Mouse (Mus musculus) CH12.LX (cell line): Measurements from ENCODE around the gene Rnf128. TPM values are rescaled to one million over a fixed set of nuclear protein-coding genes. Genes with fewer than 3 reads are reported as not detected.

Experiments used
- DNase-seq: peaks from one replicate; pipeline ENCODE4 v3.0.0-alpha.2; 2013; ENCODE audit errors: extremely low read depth
- H3K27ac ChIP-seq: 2 replicates; pipeline ENCODE4 v1.5.1; 2012; ENCODE audit warnings: low read depth, mild to moderate bottlenecking, control low read depth, moderate library complexity; ENCODE audit not compliant: insufficient read depth
- H3K27me3 ChIP-seq: replicated peaks from 2 replicates; pipeline ENCODE3; 2012; ENCODE audit warnings: inconsistent platforms
- H3K36me3 ChIP-seq, 2 experiments: replicated peaks in 1 of 2; 2 replicates each; pipeline versions ENCODE3 to v1.6.1; 2012; ENCODE audit warnings: inconsistent platforms in 1 of 2, low read length in 1 of 2, mild to moderate bottlenecking in 1 of 2, mixed read lengths in 1 of 2, moderate library complexity in 1 of 2; ENCODE audit not compliant: control insufficient read depth in 1 of 2, insufficient read depth in 1 of 2
- H3K4me1 ChIP-seq, 2 experiments: 2 replicates each; pipeline ENCODE4 v1.6.1; 2012; ENCODE audit warnings: inconsistent platforms in 1 of 2, moderate library complexity in 1 of 2; ENCODE audit not compliant: insufficient read depth in 2 of 2, control insufficient read depth in 1 of 2
- H3K4me2 ChIP-seq: 2 replicates; pipeline ENCODE4 v1.6.1; 2012; ENCODE audit warnings: low read depth, mild to moderate bottlenecking, control low read depth; ENCODE audit not compliant: poor library complexity, insufficient read depth, severe bottlenecking
- H3K4me3 ChIP-seq, 3 experiments: fragments of 150-350 bp in 1 of 3; sonication (generic) in 1 of 3; replicated peaks in 1 of 3; 2 replicates each; pipeline versions ENCODE3 to v1.5.1; 2011 to 2012; ENCODE audit warnings: low read depth in 2 of 3, low read length in 2 of 3, mild to moderate bottlenecking in 2 of 3, moderate library complexity in 2 of 3, control low read depth in 1 of 3, improper control_type of control experiment in 1 of 3, inconsistent platforms in 1 of 3, mixed read lengths in 1 of 3; ENCODE audit not compliant: poor library complexity in 1 of 3
- H3K79me2 ChIP-seq: replicated peaks from 2 replicates; pipeline ENCODE4 v1.6.1; 2012; ENCODE audit warnings: mild to moderate bottlenecking, moderate library complexity; ENCODE audit not compliant: control insufficient read depth, poor library complexity, insufficient read depth, severe bottlenecking; ENCODE audit errors: extremely low read depth
- H3K9ac ChIP-seq: 2 replicates; pipeline ENCODE4 v1.6.1; 2012; ENCODE audit warnings: low read depth, mild to moderate bottlenecking, control low read depth, moderate library complexity; ENCODE audit not compliant: insufficient read depth
- H3K9me3 ChIP-seq: replicated peaks from 2 replicates; pipeline ENCODE3; 2012; ENCODE audit warnings: low read length, inconsistent platforms, mixed read lengths
- BHLHE40 ChIP-seq: IDR thresholded peaks from 2 replicates; pipeline ENCODE4 v1.6.1; 2011; ENCODE audit warnings: mild to moderate bottlenecking, low read depth, low read length, improper control_type of control experiment
- CHD2 ChIP-seq: IDR thresholded peaks from 2 replicates; pipeline ENCODE4 v1.6.1; 2011; ENCODE audit warnings: low read length, improper control_type of control experiment
- E2F4 ChIP-seq: IDR thresholded peaks from 2 replicates; pipeline ENCODE4 v1.6.1; 2011; ENCODE audit warnings: low read depth, low read length, improper control_type of control experiment; ENCODE audit not compliant: insufficient replicate concordance
- EP300 ChIP-seq: IDR thresholded peaks from 2 replicates; pipeline ENCODE4 v1.6.1; 2011; ENCODE audit warnings: low read length, improper control_type of control experiment
- ETS1 ChIP-seq: conservative IDR thresholded peaks from 2 replicates; pipeline ENCODE4 v1.6.1; 2012; ENCODE audit warnings: low read depth, mild to moderate bottlenecking, inconsistent platforms, low read length, improper control_type of control experiment, moderate library complexity
- HCFC1 ChIP-seq: IDR thresholded peaks from 2 replicates; pipeline ENCODE4 v1.6.1; 2012; ENCODE audit warnings: low read depth, mild to moderate bottlenecking, inconsistent platforms, low read length, improper control_type of control experiment
- IRF4 ChIP-seq: IDR thresholded peaks from 2 replicates; pipeline ENCODE4 v1.6.1; 2014; ENCODE audit warnings: low read depth, mild to moderate bottlenecking, inconsistent platforms, low read length, improper control_type of control experiment
- JUND ChIP-seq: conservative IDR thresholded peaks from 2 replicates; pipeline ENCODE4 v1.6.1; 2011; ENCODE audit warnings: low read depth, low read length, improper control_type of control experiment
- MAFK ChIP-seq: IDR thresholded peaks from 2 replicates; pipeline ENCODE4 v1.6.1; 2011; ENCODE audit warnings: low read length, improper control_type of control experiment; ENCODE audit not compliant: insufficient replicate concordance
- MEF2A ChIP-seq: IDR thresholded peaks from 2 replicates; pipeline ENCODE4 v1.6.1; 2014; ENCODE audit warnings: low read depth, mild to moderate bottlenecking, inconsistent platforms, low read length, improper control_type of control experiment, borderline replicate concordance
- MXI1 ChIP-seq: IDR thresholded peaks from 2 replicates; pipeline ENCODE4 v1.6.1; 2011; ENCODE audit warnings: mild to moderate bottlenecking, low read depth, low read length, improper control_type of control experiment
- MYC ChIP-seq: IDR thresholded peaks from 2 replicates; pipeline ENCODE4 v1.6.1; 2011; ENCODE audit warnings: low read depth, mild to moderate bottlenecking, improper control_type of control experiment, low read length
- PAX5 ChIP-seq: IDR thresholded peaks from 2 replicates; pipeline ENCODE4 v1.6.1; 2012; ENCODE audit warnings: low read length, inconsistent platforms, mixed read lengths
- POLR2A ChIP-seq: IDR thresholded peaks from 2 replicates; pipeline ENCODE4 v1.6.1; 2011; ENCODE audit warnings: low read depth, mild to moderate bottlenecking, improper control_type of control experiment, low read length
- RCOR1 ChIP-seq: conservative IDR thresholded peaks from 2 replicates; pipeline ENCODE4 v1.6.1; 2012; ENCODE audit warnings: low read depth, mild to moderate bottlenecking, inconsistent platforms, low read length, improper control_type of control experiment
- TCF12 ChIP-seq: IDR thresholded peaks from 2 replicates; pipeline ENCODE4 v1.6.1; 2014; ENCODE audit warnings: low read depth, mild to moderate bottlenecking, inconsistent platforms, low read length, improper control_type of control experiment
- UBTF ChIP-seq: IDR thresholded peaks from 2 replicates; pipeline ENCODE4 v1.6.1; 2012; ENCODE audit warnings: low read depth, mild to moderate bottlenecking, inconsistent platforms, low read length, improper control_type of control experiment, moderate library complexity
- USF1 ChIP-seq: IDR thresholded peaks from 2 replicates; pipeline ENCODE4 v1.6.1; 2014; ENCODE audit warnings: low read depth, mild to moderate bottlenecking, inconsistent platforms, low read length, improper control_type of control experiment
- ZMIZ1 ChIP-seq: IDR thresholded peaks from 2 replicates; pipeline ENCODE4 v1.6.1; 2012; ENCODE audit warnings: low read depth, mild to moderate bottlenecking, inconsistent platforms, low read length, improper control_type of control experiment
- dilution Hi-C: fragments of 300-500 bp; cut with MboI; formaldehyde crosslinking; loops from 2 replicates; pipeline ENCODE4 v1.14.3; 2020; ENCODE audit warnings: low sequenced_read_pairs; ENCODE audit not compliant: extremely low pct_unique_long_range_greater_than_20kb, extremely low pct_ligation_motif_present
- in situ Hi-C: fragments of 300-500 bp; cut with MboI; formaldehyde crosslinking; loops from 3 replicates; pipeline ENCODE4 v1.14.3; 2019; ENCODE audit warnings: low sequenced_read_pairs, low pct_ligation_motif_present, low pct_unique_long_range_greater_than_20kb, mixed read lengths
- polyA plus RNA-seq: library from polyadenylated mRNA; unstranded; fragments of >175 nt; gene quantifications from 2 replicates; pipeline ENCODE4 v1.2.1, GENCODE M21; 2012; ENCODE audit warnings: low read depth; ENCODE audit not compliant: insufficient read length
- total RNA-seq, 2 experiments: library from RNA; depleted of rRNA; stranded (reverse); fragments of 300-350 nt in 1 of 2; fragments of >200 nt in 1 of 2; gene quantifications; 2 replicates each; pipeline ENCODE4 v1.2.3; 2012 to 2014

Gene Rnf128
- total and polyA plus RNA-seq, 3 experiments, result not detected

GRCm38 (mm10) chrX:139526984-139527383, 36.1 kb upstream of the Rnf128 start:
- no peak overlapping the region for H3K9ac ChIP-seq
- no peak for TF ChIP-seq ETS1
- TF ChIP-seq UBTF, result no peak
- TF ChIP-seq MAFK, result no peak
- DNase-seq, result no peak
- H3K79me2 ChIP-seq, result no peaks in the 10 kb centered on the region
- H3K4me1 ChIP-seq, result no peaks in the 10 kb centered on the region
- no peaks in the 10 kb centered on the region for H3K36me3 ChIP-seq
- H3K27ac ChIP-seq, result no peak overlapping the region
- H3K4me2 ChIP-seq, result no peak overlapping the region
- H3K27me3 ChIP-seq, result no peaks in the 10 kb centered on the region
- no peaks in the 10 kb centered on the region for H3K9me3 ChIP-seq
- H3K4me3 ChIP-seq, result no peak overlapping the region
- dilution Hi-C loops (no loop called here), in situ Hi-C loops (no loop called here)

DNA sequence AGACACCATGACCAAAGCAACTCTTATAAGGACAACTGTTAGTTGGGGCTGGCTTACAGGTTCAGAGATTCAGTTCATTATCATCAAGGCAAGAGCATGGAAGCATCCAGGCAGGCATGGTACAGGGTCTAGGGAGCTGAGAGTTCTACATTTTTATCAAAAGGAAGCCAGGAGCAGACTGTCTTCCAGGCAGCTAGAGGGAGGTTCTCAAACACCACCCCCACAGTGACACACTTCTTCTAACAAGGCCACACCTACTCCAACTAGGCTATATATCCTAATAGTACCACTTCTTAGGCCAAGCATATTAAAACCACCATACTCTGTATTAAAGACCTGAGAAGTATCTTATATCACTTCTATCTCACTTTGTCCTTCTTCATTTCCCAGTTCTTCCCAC, 33.4 kb upstream of the Rnf128 start:
- H3K79me2 ChIP-seq, result no peaks in the 10 kb centered on the region
- dilution Hi-C loops, result no loop called here
- DNase-seq, result no peak
- no peaks in the 10 kb centered on the region for H3K27me3 ChIP-seq
- H3K9ac ChIP-seq, result no peak overlapping the region
- H3K27ac ChIP-seq, result no peak overlapping the region
- H3K9me3 ChIP-seq, result no peaks in the 10 kb centered on the region
- TF ChIP-seq USF1, result no peak
- TF ChIP-seq E2F4, result no peak
- no peak for TF ChIP-seq HCFC1
- no peak for TF ChIP-seq IRF4
- TF ChIP-seq TCF12, result no peak
- TF ChIP-seq BHLHE40, result no peak
- TF ChIP-seq CHD2, result no peak
- no peak for TF ChIP-seq POLR2A
- TF ChIP-seq MEF2A, result no peak
- no peak for TF ChIP-seq EP300
- TF ChIP-seq RCOR1, result no peak
- no peak for TF ChIP-seq ZMIZ1
- TF ChIP-seq MXI1, result no peak
- no peak for TF ChIP-seq JUND
- no peak for TF ChIP-seq MYC
- no peak for TF ChIP-seq PAX5
- H3K4me2 ChIP-seq, result no peak overlapping the region
- in situ Hi-C loops, result no loop called here
- no peaks in the 10 kb centered on the region for H3K4me1 ChIP-seq
- H3K36me3 ChIP-seq, result no peaks in the 10 kb centered on the region
- no peak overlapping the region for H3K4me3 ChIP-seq
